Mouse (Mus musculus) C2C12 (cell line): ENCODE data around the gene Slc22a29. TPM values are rescaled to one million over a fixed set of nuclear protein-coding genes. Genes with fewer than 3 reads are reported as not detected.
"Not testable (repeated sequence)": the region's sequence is repeated elsewhere in the genome, so short reads cannot be mapped to it uniquely, and the experiment has no call there.

ENCODE experiments used
- H3K27me3 ChIP-seq: one replicate; pipeline ENCODE4 v1.6.1; 2011; ENCODE audit not compliant: control insufficient read depth, insufficient read depth, insufficient read length
- H3K36me3 ChIP-seq: one replicate; pipeline ENCODE4 v1.6.1; 2011; ENCODE audit not compliant: control insufficient read depth, insufficient read depth
- H3K4me3 ChIP-seq: one replicate; pipeline ENCODE4 v1.5.1; 2011; ENCODE audit warnings: mild to moderate bottlenecking, control low read depth; ENCODE audit not compliant: poor library complexity, insufficient read depth, severe bottlenecking
- H3K79me2 ChIP-seq: one replicate; pipeline ENCODE4 v1.6.1; 2011; ENCODE audit not compliant: control insufficient read depth, insufficient read depth
- H3K79me3 ChIP-seq: one replicate; pipeline ENCODE4 v1.6.1; 2011; ENCODE audit warnings: low read depth, control low read depth
- H3ac ChIP-seq: one replicate; pipeline ENCODE3; 2011; ENCODE audit warnings: low read depth; ENCODE audit not compliant: control insufficient read depth, insufficient read length
- CEBPB ChIP-seq: IDR thresholded peaks from one replicate; pipeline ENCODE4 v1.6.1; 2011; ENCODE audit warnings: low read depth, mild to moderate bottlenecking, control low read depth, moderate library complexity
- CTCF ChIP-seq: IDR thresholded peaks from one replicate; pipeline ENCODE4 v1.5.1; 2011; ENCODE audit not compliant: control insufficient read depth, insufficient read depth, insufficient read length
- FOSL1 ChIP-seq: IDR thresholded peaks from one replicate; pipeline ENCODE4 v1.8.0; 2011; ENCODE audit warnings: mild to moderate bottlenecking, low read length; ENCODE audit not compliant: poor library complexity, insufficient read depth, severe bottlenecking
- MYOD1 ChIP-seq: IDR thresholded peaks from one replicate; pipeline ENCODE4 v1.6.1; 2011; ENCODE audit warnings: low read depth; ENCODE audit not compliant: control insufficient read depth, insufficient read length
- polyA plus RNA-seq: library from polyadenylated mRNA; unstranded; fragments of >200 nt; fragmentation: generic; extraction: Trizol; gene quantifications from one replicate; pipeline ENCODE4 v1.2.1, GENCODE M21; 2012; ENCODE audit warnings: missing spikeins

Gene Slc22a29
- polyA plus RNA-seq, 1 experiment = not detected

GRCm38 (mm10) chr19:8148787-8149523 is 69.7 kb downstream of the Slc22a29 start:
- Histone ChIP-seq H3K27me3 (no peaks in the 10 kb centered on the region), H3K4me3 (no peak overlapping the region), H3K36me3 (no peaks in the 10 kb centered on the region), H3K79me3 (no peaks in the 10 kb centered on the region), H3K79me2 (no peaks in the 10 kb centered on the region), H3ac (no peak overlapping the region)
- TF ChIP-seq CEBPB = no peak
- TF ChIP-seq MYOD1 = no peak
- no peak for TF ChIP-seq FOSL1
- TF ChIP-seq CTCF = no peak

GRCm38 (mm10) chr19:8142716-8143115 is 76.0 kb downstream of the Slc22a29 start:
- H3K36me3 ChIP-seq, H3K27me3 ChIP-seq, H3K79me2 ChIP-seq, H3ac ChIP-seq, H3K79me3 ChIP-seq, H3K4me3 ChIP-seq: not testable (repeated sequence)

GRCm38 (mm10) chr19:8134127-8134841 is 84.4 kb downstream of the Slc22a29 start:
- H3K79me2 ChIP-seq, H3K4me3 ChIP-seq, H3ac ChIP-seq, H3K27me3 ChIP-seq, H3K36me3 ChIP-seq, H3K79me3 ChIP-seq: not testable (repeated sequence)

- H3K79me3 ChIP-seq, H3K27me3 ChIP-seq, H3K79me2 ChIP-seq, H3ac ChIP-seq, H3K4me3 ChIP-seq, H3K36me3 ChIP-seq: not testable (repeated sequence)
Observed at GRCm38 (mm10) chr19:8131881-8132280, 86.8 kb downstream of the Slc22a29 start, which contains the start of gene Slc22a28. Gene Slc22a28 (minus strand): TSS chr19:8131982.

Other genes starting within 250 kb of the Slc22a29 start
- not detected for gene Slc22a28, start 86.9 kb downstream of the Slc22a29 start, polyA plus RNA-seq
- gene Slc22a30, start 186.2 kb upstream of the Slc22a29 start, polyA plus RNA-seq = not detected